Mouse (Mus musculus): ENCODE measurements around the gene Tom1l2. TPM values are rescaled to one million over a fixed set of nuclear protein-coding genes. Genes with fewer than 3 reads are reported as not detected.
A peak's percentile ranks its signal among the peaks of the same experiment; 100 is the strongest.

The Tom1l2 gene
- polyA plus RNA-seq, 1 experiment = 22.3 TPM

- TF ChIP-seq CTCF (IDR thresholded peaks at IDR 0.05; ENCODE audit: control insufficient read depth, insufficient read depth, insufficient replicate concordance, low read depth, low read length) (no peak), POLR2A (IDR thresholded peaks at IDR 0.05; ENCODE audit: control insufficient read depth, low read depth, low read length) (no peak)
- Histone ChIP-seq H3K4me1 (ENCODE audit: control insufficient read depth, insufficient read depth, low read length) (peaks cover 35% of the 10 kb centered on the region), H3K27ac (ENCODE audit: control insufficient read depth, insufficient read depth, low read depth, low read length) (no peak overlapping the region), H3K27me3 (ENCODE audit: control insufficient read depth, insufficient read depth, low read length) (no peaks in the 10 kb centered on the region), H3K4me3 (ENCODE audit: control insufficient read depth, low read depth, low read length) (no peak overlapping the region), H3K36me3 (ENCODE audit: control insufficient read depth, insufficient read depth, low read length) (no peaks in the 10 kb centered on the region)
Observed at GRCm38 (mm10) chr11:60221425-60221824, 131.3 kb downstream of the Tom1l2 start.

- no peaks in the 10 kb centered on the region for H3K36me3 ChIP-seq (ENCODE audit: control insufficient read depth, insufficient read depth, low read length)
- peak overlapping the region; percentile 95 for H3K4me3 ChIP-seq (ENCODE audit: control insufficient read depth, low read depth, low read length)
- H3K4me1 ChIP-seq (ENCODE audit: control insufficient read depth, insufficient read depth, low read length) = peaks cover 35% of the 10 kb centered on the region
- H3K27ac ChIP-seq (ENCODE audit: control insufficient read depth, insufficient read depth, low read depth, low read length) = peak overlapping the region; percentile 91
- no peaks in the 10 kb centered on the region for H3K27me3 ChIP-seq (ENCODE audit: control insufficient read depth, insufficient read depth, low read length)
- TF ChIP-seq POLR2A (IDR thresholded peaks at IDR 0.05; ENCODE audit: control insufficient read depth, low read depth, low read length) (peak; percentile 64), CTCF (IDR thresholded peaks at IDR 0.05; ENCODE audit: control insufficient read depth, insufficient read depth, insufficient replicate concordance, low read depth, low read length) (no peak)
Observed at GRCm38 (mm10) chr11:60220291-60220804, 132.4 kb downstream of the Tom1l2 start.

GRCm38 (mm10) chr11:60219609-60220008 is 133.1 kb downstream of the Tom1l2 start:
- Histone ChIP-seq H3K36me3 (ENCODE audit: control insufficient read depth, insufficient read depth, low read length) (no peaks in the 10 kb centered on the region), H3K4me3 (ENCODE audit: control insufficient read depth, low read depth, low read length) (peak overlapping the region; percentile 95), H3K27ac (ENCODE audit: control insufficient read depth, insufficient read depth, low read depth, low read length) (peak overlapping the region; percentile 91), H3K4me1 (ENCODE audit: control insufficient read depth, insufficient read depth, low read length) (peaks cover 35% of the 10 kb centered on the region), H3K27me3 (ENCODE audit: control insufficient read depth, insufficient read depth, low read length) (no peaks in the 10 kb centered on the region)
- TF ChIP-seq CTCF (IDR thresholded peaks at IDR 0.05; ENCODE audit: control insufficient read depth, insufficient read depth, insufficient replicate concordance, low read depth, low read length) = no peak
- no peak for TF ChIP-seq POLR2A (IDR thresholded peaks at IDR 0.05; ENCODE audit: control insufficient read depth, low read depth, low read length)

- no peak overlapping the region for H3K4me3 ChIP-seq (ENCODE audit: control insufficient read depth, low read depth, low read length)
- TF ChIP-seq CTCF (IDR thresholded peaks at IDR 0.05; ENCODE audit: control insufficient read depth, insufficient read depth, insufficient replicate concordance, low read depth, low read length) (no peak), POLR2A (IDR thresholded peaks at IDR 0.05; ENCODE audit: control insufficient read depth, low read depth, low read length) (no peak)
- no peaks in the 10 kb centered on the region for H3K27me3 ChIP-seq (ENCODE audit: control insufficient read depth, insufficient read depth, low read length)
- H3K36me3 ChIP-seq (ENCODE audit: control insufficient read depth, insufficient read depth, low read length) = no peaks in the 10 kb centered on the region
- no peak overlapping the region for H3K27ac ChIP-seq (ENCODE audit: control insufficient read depth, insufficient read depth, low read depth, low read length)
- peaks cover 25% of the 10 kb centered on the region for H3K4me1 ChIP-seq (ENCODE audit: control insufficient read depth, insufficient read depth, low read length)
Observed at GRCm38 (mm10) chr11:60217467-60217866, 135.2 kb downstream of the Tom1l2 start.

GRCm38 (mm10) chr11:60216671-60217070 is 136.0 kb downstream of the Tom1l2 start:
- Histone ChIP-seq H3K4me1 (ENCODE audit: control insufficient read depth, insufficient read depth, low read length) (peaks cover 24% of the 10 kb centered on the region), H3K27me3 (ENCODE audit: control insufficient read depth, insufficient read depth, low read length) (no peaks in the 10 kb centered on the region), H3K27ac (ENCODE audit: control insufficient read depth, insufficient read depth, low read depth, low read length) (no peak overlapping the region), H3K4me3 (ENCODE audit: control insufficient read depth, low read depth, low read length) (no peak overlapping the region), H3K36me3 (ENCODE audit: control insufficient read depth, insufficient read depth, low read length) (no peaks in the 10 kb centered on the region)
- TF ChIP-seq POLR2A (IDR thresholded peaks at IDR 0.05; ENCODE audit: control insufficient read depth, low read depth, low read length) (no peak), CTCF (IDR thresholded peaks at IDR 0.05; ENCODE audit: control insufficient read depth, insufficient read depth, insufficient replicate concordance, low read depth, low read length) (no peak)

GRCm38 (mm10) chr11:60213266-60213665 is 139.4 kb downstream of the Tom1l2 start:
- Histone ChIP-seq H3K27ac (ENCODE audit: control insufficient read depth, insufficient read depth, low read depth, low read length) (no peak overlapping the region), H3K36me3 (ENCODE audit: control insufficient read depth, insufficient read depth, low read length) (no peaks in the 10 kb centered on the region), H3K4me1 (ENCODE audit: control insufficient read depth, insufficient read depth, low read length) (peaks cover 32% of the 10 kb centered on the region), H3K27me3 (ENCODE audit: control insufficient read depth, insufficient read depth, low read length) (no peaks in the 10 kb centered on the region), H3K4me3 (ENCODE audit: control insufficient read depth, low read depth, low read length) (no peak overlapping the region)
- TF ChIP-seq POLR2A (IDR thresholded peaks at IDR 0.05; ENCODE audit: control insufficient read depth, low read depth, low read length) = no peak
- TF ChIP-seq CTCF (IDR thresholded peaks at IDR 0.05; ENCODE audit: control insufficient read depth, insufficient read depth, insufficient replicate concordance, low read depth, low read length) = no peak

GRCm38 (mm10) chr11:60211761-60212160 is 140.9 kb downstream of the Tom1l2 start:
- Histone ChIP-seq H3K36me3 (ENCODE audit: control insufficient read depth, insufficient read depth, low read length) (no peaks in the 10 kb centered on the region), H3K27ac (ENCODE audit: control insufficient read depth, insufficient read depth, low read depth, low read length) (no peak overlapping the region), H3K4me3 (ENCODE audit: control insufficient read depth, low read depth, low read length) (no peak overlapping the region), H3K4me1 (ENCODE audit: control insufficient read depth, insufficient read depth, low read length) (peaks cover 24% of the 10 kb centered on the region), H3K27me3 (ENCODE audit: control insufficient read depth, insufficient read depth, low read length) (no peaks in the 10 kb centered on the region)
- no peak for TF ChIP-seq POLR2A (IDR thresholded peaks at IDR 0.05; ENCODE audit: control insufficient read depth, low read depth, low read length)
- no peak for TF ChIP-seq CTCF (IDR thresholded peaks at IDR 0.05; ENCODE audit: control insufficient read depth, insufficient read depth, insufficient replicate concordance, low read depth, low read length)

All from testis, adult 2 months (tissue).